Mouse (Mus musculus) ES-Bruce4 (cell line): ENCODE data around the gene Dnajb6.

Experiments
- CTCF ChIP-seq: IDR thresholded peaks from one replicate; pipeline ENCODE4 v1.8.1; 2011; ENCODE audit warnings: low read depth, low read length
- POLR2A ChIP-seq: IDR thresholded peaks from one replicate; pipeline ENCODE4 v1.8.1; 2011; ENCODE audit warnings: low read length; ENCODE audit not compliant: insufficient read depth

- TF ChIP-seq CTCF (no peak), POLR2A (no peak)
Observed at GRCm38 (mm10) chr5:29854971-29855370, 119.5 kb downstream of the Dnajb6 start.
